Mouse (Mus musculus): Measurements from ENCODE around the gene Dnajc19.
"Not testable (repeated sequence)": the region's sequence is repeated elsewhere in the genome, so short reads cannot be mapped to it uniquely, and the experiment has no call there.

The Dnajc19 gene

GRCm38 (mm10) chr3:34080900-34081662, at the start of gene Dnajc19:
Gene Dnajc19 (minus strand): TSS chr3:34081321.
- DNase-seq (ENCODE audit: low spot score in 2 of 2), result peak; percentile 81 to 92

GRCm38 (mm10) chr3:34129957-34130356, 48.8 kb upstream of the Dnajc19 start:
- DNase-seq (ENCODE audit: low spot score in 2 of 2), result no peak

- no peak for DNase-seq (ENCODE audit: low spot score in 2 of 2)
Observed at GRCm38 (mm10) chr3:34121311-34121710, 40.2 kb upstream of the Dnajc19 start.

GRCm38 (mm10) chr3:34120791-34121190, 39.7 kb upstream of the Dnajc19 start:
- DNase-seq (ENCODE audit: low spot score in 2 of 2), result no peak

DNA sequence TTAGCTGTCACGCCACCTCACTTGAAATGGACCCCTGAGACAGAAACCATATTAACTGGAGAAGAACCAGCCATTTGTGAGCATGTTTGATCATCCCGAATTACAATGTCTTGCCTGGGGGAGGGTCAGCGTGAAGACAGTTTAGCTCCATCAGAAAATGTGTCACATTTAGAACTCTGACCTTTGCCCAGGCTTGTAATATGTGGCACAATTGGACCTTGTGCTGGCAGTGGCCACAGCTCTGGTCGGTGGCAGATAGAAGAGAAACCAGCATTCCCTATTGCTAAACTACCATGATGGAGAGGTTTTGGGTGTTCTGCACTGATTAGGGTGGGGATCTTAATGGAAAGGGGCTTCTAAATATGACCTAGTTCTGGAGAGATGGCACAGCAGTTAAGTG, 38.7 kb upstream of the Dnajc19 start:
- DNase-seq (ENCODE audit: low spot score in 2 of 2), result no peak

GRCm38 (mm10) chr3:34115806-34116205, 34.7 kb upstream of the Dnajc19 start:
- no peak for DNase-seq (ENCODE audit: low spot score in 2 of 2)

DNA sequence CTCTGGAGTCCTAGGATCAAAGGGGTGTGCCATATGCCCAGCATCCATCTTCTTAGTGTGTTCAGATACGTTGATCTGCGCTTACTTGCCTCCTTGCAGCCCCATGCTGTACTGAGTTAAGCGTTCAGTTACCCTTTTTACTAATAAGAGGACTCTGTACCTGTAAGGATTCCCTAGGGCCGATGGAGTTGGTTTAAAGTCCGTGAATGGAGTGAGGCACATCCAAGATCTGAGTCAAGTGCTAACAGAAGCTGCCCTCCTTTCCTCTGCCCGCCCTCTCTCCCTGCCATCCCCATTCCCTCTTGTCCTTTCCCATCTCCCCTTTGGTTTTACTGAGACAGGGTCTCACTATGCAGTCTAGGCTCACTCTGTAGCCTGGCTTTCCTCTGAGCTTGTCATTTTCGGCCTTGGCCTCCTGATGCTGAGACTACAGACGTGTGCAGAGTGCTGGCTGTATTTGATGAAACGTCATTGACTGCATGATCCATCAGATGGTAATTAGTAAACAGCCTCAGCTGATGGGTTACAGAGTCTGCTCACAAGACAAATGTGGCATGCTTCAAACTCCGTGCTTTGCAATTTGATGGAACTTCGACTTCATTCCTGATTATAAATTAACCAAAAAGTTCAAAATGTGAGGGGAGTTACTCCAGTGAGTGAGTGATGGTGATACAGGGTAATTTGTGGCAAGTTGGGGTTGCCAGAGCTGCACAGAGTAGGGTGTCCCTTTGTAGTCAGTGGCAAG, 31.0 kb upstream of the Dnajc19 start:
- no peak for DNase-seq (ENCODE audit: low spot score in 2 of 2)

DNA sequence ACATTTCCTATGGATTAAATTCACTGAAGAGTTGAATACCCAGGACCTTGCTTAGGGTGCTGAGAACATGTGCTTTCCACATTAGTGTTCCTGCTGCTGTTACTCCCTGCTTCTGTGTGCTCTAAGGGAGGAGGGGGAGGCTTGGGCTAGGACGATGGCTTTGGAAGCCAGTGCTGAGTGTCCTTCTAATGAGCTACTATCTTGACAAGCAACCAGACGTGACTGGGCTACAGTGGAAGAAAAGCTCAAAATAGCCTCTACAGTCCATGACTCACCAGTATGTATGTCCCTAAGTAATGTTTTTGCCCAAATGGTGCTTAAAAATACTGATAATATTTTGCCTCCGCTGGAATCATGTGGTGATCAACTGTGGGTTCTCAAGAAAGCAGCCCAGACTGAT, 26.5 kb upstream of the Dnajc19 start:
- DNase-seq (ENCODE audit: low spot score in 2 of 2), result no peak

- DNase-seq (ENCODE audit: low spot score in 2 of 2), result no peak
Observed at GRCm38 (mm10) chr3:34106421-34106820, 25.3 kb upstream of the Dnajc19 start.

DNA sequence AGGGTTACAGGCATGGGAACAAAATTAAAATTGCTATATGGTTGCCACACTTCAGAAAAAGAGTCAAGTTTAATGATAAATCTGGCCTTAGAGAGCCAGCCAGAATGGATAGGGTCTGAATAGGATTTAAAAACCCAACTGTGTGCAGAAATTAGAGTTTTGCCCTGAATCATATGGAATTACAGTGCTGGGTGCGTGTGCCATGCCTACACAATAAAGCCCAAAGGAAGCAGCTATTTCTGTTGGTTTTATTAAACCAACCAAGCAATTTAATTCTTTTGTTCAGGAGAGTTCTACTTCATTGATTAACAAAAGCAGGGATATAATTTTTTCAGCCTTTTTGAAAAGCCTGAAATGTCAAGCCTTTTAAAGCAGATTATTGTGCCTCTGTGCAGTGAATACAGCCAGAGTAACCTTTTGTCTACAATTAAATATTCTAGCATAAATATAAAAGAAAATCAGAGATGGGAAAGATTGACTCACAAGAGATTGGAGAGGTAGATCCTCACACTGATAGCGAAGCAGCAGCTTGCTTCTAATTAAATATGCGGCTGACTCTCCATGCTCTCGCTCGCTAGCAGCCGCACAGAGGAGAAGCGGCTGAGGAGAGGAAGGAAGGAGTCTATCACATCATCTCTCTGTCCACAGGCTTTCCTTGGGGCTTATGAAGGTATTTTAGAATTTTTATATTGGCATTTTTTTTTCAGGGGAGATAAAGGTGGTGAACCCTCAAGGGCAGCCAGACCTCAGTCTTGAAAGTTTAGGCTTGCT, 23.0 kb upstream of the Dnajc19 start:
- no peak for DNase-seq (ENCODE audit: low spot score in 2 of 2)

- DNase-seq (ENCODE audit: low spot score in 2 of 2), result no peak
Observed at GRCm38 (mm10) chr3:34102891-34103290, 21.8 kb upstream of the Dnajc19 start.

GRCm38 (mm10) chr3:34083655-34084054, 2.5 kb upstream of the Dnajc19 start:
- DNase-seq (ENCODE audit: low spot score in 2 of 2), result no peak

DNA sequence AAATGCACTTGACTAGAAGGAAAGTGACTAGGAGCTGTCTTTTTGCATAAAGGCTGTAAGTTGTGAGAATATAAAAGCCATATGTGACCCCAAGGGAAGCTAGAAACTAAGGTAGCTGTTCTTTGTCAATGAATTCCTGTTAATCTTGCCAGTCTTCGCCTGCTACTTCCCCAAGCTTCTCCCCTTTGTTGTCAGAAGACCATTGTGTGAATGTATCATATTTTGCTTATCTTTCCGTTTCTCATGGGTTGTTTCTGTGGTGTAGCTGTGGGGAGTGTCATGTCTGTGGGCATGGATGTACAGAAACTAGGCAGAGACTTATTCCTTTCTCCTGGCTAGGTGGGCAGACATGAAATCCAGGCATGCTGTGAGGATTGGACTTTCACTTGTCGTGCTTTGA, 808 bp upstream of the Dnajc19 start:
- no peak for DNase-seq (ENCODE audit: low spot score in 2 of 2)

GRCm38 (mm10) chr3:34076058-34076759, 4.9 kb downstream of the Dnajc19 start:
- DNase-seq (ENCODE audit: low spot score in 2 of 2), result no peak

GRCm38 (mm10) chr3:34072726-34073125, 8.4 kb downstream of the Dnajc19 start:
- no peak for DNase-seq (ENCODE audit: low spot score in 2 of 2)

- DNase-seq (ENCODE audit: low spot score in 2 of 2), result not testable (repeated sequence)
Observed at GRCm38 (mm10) chr3:34068943-34069342, 12.2 kb downstream of the Dnajc19 start.

DNA sequence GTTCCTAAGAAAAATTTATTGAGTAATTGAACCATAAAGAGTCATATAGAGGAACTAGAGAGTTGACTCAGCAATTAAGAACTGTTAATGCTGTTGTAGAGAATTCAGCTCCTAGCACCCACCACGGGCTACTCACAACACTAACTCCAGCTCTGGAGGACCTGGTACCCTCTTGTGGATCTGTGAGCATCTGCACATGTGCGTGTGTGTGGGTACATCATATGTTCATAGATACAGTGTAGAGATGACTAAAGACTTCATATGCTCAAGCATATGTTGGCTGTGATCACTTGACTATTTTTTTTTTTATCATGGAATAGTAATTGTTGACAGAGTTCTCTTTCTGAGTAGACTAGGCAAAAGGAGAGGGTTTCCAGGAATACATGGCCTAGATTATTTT, 18.8 kb downstream of the Dnajc19 start:
- DNase-seq (ENCODE audit: low spot score in 2 of 2), result no peak

DNA sequence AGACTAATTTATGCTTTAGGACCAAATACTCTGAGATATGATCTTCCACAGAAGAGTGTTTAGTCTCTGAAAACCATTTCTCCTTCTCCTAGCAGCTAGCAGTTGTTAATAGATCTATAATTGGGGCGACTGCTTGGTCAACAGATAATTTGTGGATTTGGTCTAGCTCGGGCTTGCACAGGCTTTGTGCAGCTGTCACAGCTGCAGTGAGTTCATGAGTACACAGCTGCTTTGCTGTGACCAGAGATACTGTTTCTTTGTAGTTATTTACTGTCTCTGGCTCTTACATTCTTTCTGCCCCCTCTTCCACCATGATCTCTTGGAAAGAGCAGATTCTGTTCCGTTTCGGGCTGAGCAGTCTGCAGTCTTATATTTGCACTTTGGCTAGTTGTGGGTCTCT, 39.1 kb downstream of the Dnajc19 start:
- DNase-seq (ENCODE audit: low spot score in 2 of 2), result no peak

GRCm38 (mm10) chr3:34035706-34036105, 45.4 kb downstream of the Dnajc19 start:
- DNase-seq (ENCODE audit: low spot score in 2 of 2), result no peak

GRCm38 (mm10) chr3:34034803-34035202, 46.3 kb downstream of the Dnajc19 start:
- DNase-seq (ENCODE audit: low spot score in 2 of 2), result no peak

DNA sequence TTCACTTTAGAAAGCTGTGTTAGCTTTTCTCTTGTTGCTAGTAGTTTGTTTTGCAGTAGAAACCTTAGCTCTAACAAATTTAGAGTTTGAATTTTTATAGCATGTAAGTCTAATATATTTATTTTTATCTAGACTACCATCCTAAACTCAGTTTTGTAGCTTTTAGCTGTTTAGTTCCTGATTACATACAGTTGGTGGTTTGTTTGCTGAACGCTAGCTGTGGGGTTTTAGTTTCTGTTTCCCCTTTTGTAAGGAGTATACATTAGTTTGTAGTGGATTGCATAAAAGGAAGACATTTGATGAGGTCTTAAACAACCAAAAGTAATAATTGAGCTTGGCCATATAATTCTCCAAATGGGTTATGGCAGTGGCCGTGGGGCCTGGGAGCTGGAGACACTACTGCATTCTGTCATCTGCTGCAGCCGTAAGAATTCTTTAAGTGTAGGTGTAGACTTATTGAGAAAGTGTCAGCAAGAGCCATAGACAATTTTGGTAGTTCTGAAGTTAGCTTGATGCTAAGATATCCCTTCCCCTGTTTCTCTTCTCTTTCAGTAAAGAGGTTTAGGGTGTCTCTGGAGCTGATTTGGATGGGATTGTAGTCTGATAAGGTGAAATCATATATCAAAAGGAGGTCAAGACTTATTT, 47.3 kb downstream of the Dnajc19 start:
- DNase-seq (ENCODE audit: low spot score in 2 of 2), result no peak

Measured in cerebellum, postnatal 4 days (tissue).